Mouse (Mus musculus): ENCODE data around the gene Fnbp1.

DNA sequence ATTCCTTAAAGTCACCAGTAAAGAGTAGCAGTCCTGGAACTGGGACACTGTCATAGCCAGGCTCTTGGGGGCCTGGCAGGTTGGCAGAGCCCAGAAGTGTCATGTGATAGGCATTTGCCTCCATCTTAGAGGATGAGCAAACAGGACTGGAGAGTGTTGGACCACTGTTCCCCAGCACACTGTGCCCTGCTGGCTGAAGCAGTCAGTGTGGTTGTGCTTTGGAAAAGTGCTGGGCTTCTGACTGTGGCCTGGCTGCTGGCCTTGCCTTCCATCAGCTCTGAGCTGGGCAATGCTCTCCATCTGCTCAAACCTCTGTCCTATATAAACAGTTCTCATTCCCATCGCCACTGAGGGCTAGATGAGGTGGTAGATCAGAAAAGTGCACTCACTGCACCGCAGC, 121.6 kb downstream of the Fnbp1 start:
- TF ChIP-seq CTCF (IDR thresholded peaks at IDR 0.05; ENCODE audit: low read depth) (no peak), EP300 (IDR thresholded peaks at IDR 0.05; ENCODE audit: low read depth) (no peak)

Measured in liver, postnatal 0 days (tissue).